In the genomic region with DNA sequence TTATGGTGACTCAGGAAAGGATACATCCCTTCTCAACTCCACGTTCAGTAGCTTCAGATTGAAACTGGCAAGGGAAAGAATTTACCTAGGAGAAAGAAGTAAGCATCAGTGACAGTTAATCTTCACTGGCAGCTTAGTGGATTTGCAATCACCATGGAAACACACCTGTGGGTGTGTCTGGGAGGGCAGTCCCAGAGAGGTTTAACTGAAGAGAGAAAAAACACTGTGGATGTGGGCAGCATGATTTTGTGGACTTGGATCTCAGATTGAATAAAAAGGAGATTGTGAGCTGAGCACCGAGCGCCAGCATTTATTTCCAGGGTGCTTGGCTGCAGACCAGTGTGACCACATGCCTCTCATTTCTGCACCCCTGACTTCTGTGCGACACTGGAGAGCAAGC, we compare ENCODE assay signal across 15 mouse cellular contexts.
"Had no signal": no experiment of that assay in that cellular context is flagged by ENCODE, and none has a peak within 500 bp of the region (broad histone marks: within the 10 kb centered on the region; RNA-seq: fewer than 3 reads in every experiment).

No protein-coding gene starts in this region.

- H3K9ac ChIP-seq: neural tube, embryonic 15.5 days; stomach, embryonic 15.5 days had no signal

- H3K9me3 ChIP-seq: neural tube, embryonic 15.5 days; stomach, embryonic 15.5 days had no signal

- H3K27ac ChIP-seq: neural tube, embryonic 15.5 days; stomach, embryonic 15.5 days; stomach, postnatal 0 days had no signal

- H3K27me3 ChIP-seq: neural tube, embryonic 15.5 days; stomach, embryonic 15.5 days had no signal

- H3K4me1 ChIP-seq: neural tube, embryonic 15.5 days; stomach, embryonic 15.5 days had no signal

- DNase-seq: retina, postnatal 1 day; right cerebral cortex, adult 18-20 months; right cerebral cortex, postnatal 14 days; right cerebral cortex, postnatal 25 days; right cerebral cortex, postnatal 4 days; spleen, adult 18-20 months; thymus, adult 18-20 months; thymus, adult 2 months; thymus, postnatal 14 days; thymus, postnatal 25 days; thymus, postnatal 36 days; thymus, postnatal 4 days had no signal

- H3K36me3 ChIP-seq: neural tube, embryonic 15.5 days; stomach, embryonic 15.5 days had no signal

- H3K4me3 ChIP-seq: neural tube, embryonic 15.5 days; stomach, embryonic 15.5 days had no signal

- H3K4me2 ChIP-seq: neural tube, embryonic 15.5 days; stomach, embryonic 15.5 days had no signal
